Mouse (Mus musculus) MEL (cell line): ENCODE measurements at regions not wholly inside any gene's neighbourhood (a gene's known extent, or its start where the extent isn't known, plus 50 kb on each side); places are given as distances from the start of the nearest gene placed in this dataset.

ENCODE experiments used
- DNase-seq: peaks from one replicate; pipeline ENCODE4 v3.0.0; 2011; ENCODE audit warnings: low read depth, low spot score
- H3K27ac ChIP-seq: 2 replicates; pipeline ENCODE4 v1.5.1; 2012; ENCODE audit warnings: low read depth, mild to moderate bottlenecking, control low read depth, low read length, moderate library complexity; ENCODE audit not compliant: control insufficient read depth
- H3K27me3 ChIP-seq, 2 experiments: fragments of 150-350 bp in 1 of 2; sonication (generic) in 1 of 2; 2 replicates each; pipeline ENCODE4 v1.6.1; 2012; ENCODE audit warnings: low read length in 2 of 2, mild to moderate bottlenecking in 2 of 2, improper control_type of control experiment in 1 of 2, moderate library complexity in 1 of 2; ENCODE audit not compliant: insufficient read depth in 2 of 2, control insufficient read depth in 1 of 2
- H3K36me3 ChIP-seq, 2 experiments: 2 replicates each; pipeline ENCODE4 v1.6.1; 2012 to 2014; ENCODE audit warnings: low read length in 2 of 2, improper control_type of control experiment in 1 of 2, inconsistent platforms in 1 of 2, mild to moderate bottlenecking in 1 of 2; ENCODE audit not compliant: insufficient read depth in 2 of 2, control insufficient read depth in 1 of 2
- H3K4me1 ChIP-seq, 2 experiments: fragments of 150-350 bp in 1 of 2; sonication (generic) in 1 of 2; 2 replicates each; pipeline ENCODE4 v1.6.1; 2012; ENCODE audit warnings: low read length in 2 of 2, improper control_type of control experiment in 1 of 2, mild to moderate bottlenecking in 1 of 2; ENCODE audit not compliant: insufficient read depth in 2 of 2, control insufficient read depth in 1 of 2
- H3K4me3 ChIP-seq, 2 experiments: fragments of 150-350 bp in 1 of 2; sonication (generic) in 1 of 2; 2 replicates each; pipeline ENCODE4 v1.5.1; 2012; ENCODE audit warnings: low read depth in 2 of 2, low read length in 2 of 2, mild to moderate bottlenecking in 2 of 2, moderate library complexity in 2 of 2, control low read depth in 1 of 2, improper control_type of control experiment in 1 of 2; ENCODE audit not compliant: control insufficient read depth in 1 of 2, insufficient read depth in 1 of 2
- H3K79me2 ChIP-seq: 2 replicates; pipeline ENCODE4 v1.6.1; 2012; ENCODE audit warnings: mild to moderate bottlenecking, low read length, moderate library complexity; ENCODE audit not compliant: control insufficient read depth, poor library complexity, insufficient read depth
- H3K9ac ChIP-seq: 2 replicates; pipeline ENCODE4 v1.6.1; 2012; ENCODE audit warnings: low read depth, mild to moderate bottlenecking, control low read depth, low read length, moderate library complexity; ENCODE audit not compliant: control insufficient read depth, poor library complexity, severe bottlenecking
- H3K9me3 ChIP-seq: fragments of 150-350 bp; sonication (generic); replicated peaks from 2 replicates; pipeline ENCODE4 v1.6.1; 2012; ENCODE audit warnings: mild to moderate bottlenecking, low read length, improper control_type of control experiment, moderate library complexity; ENCODE audit not compliant: insufficient read depth
- CHD2 ChIP-seq: IDR thresholded peaks from 2 replicates; pipeline ENCODE4 v1.6.1; 2011; ENCODE audit warnings: low read length, improper control_type of control experiment
- CTCF ChIP-seq, 3 experiments: IDR thresholded peaks in 2 of 3; conservative IDR thresholded peaks in 1 of 3; 2 replicates each; pipeline ENCODE4 v1.5.1; 2011 to 2012; ENCODE audit warnings: low read length in 3 of 3, low read depth in 2 of 3, mild to moderate bottlenecking in 2 of 3, improper control_type of control experiment in 1 of 3, inconsistent platforms in 1 of 3, mixed read lengths in 1 of 3, moderate library complexity in 1 of 3; ENCODE audit not compliant: control insufficient read depth in 1 of 3, insufficient read depth in 1 of 3, poor library complexity in 1 of 3, severe bottlenecking in 1 of 3
- EP300 ChIP-seq, 2 experiments: IDR thresholded peaks; 2 replicates each; pipeline ENCODE4 v1.6.1; 2011; ENCODE audit warnings: improper control_type of control experiment in 2 of 2, low read length in 2 of 2, low read depth in 1 of 2, mild to moderate bottlenecking in 1 of 2
- ETS1 ChIP-seq: IDR thresholded peaks from 2 replicates; pipeline ENCODE4 v1.6.1; 2012; ENCODE audit warnings: low read depth, mild to moderate bottlenecking, inconsistent platforms, low read length, improper control_type of control experiment, moderate library complexity
- GABPA ChIP-seq: IDR thresholded peaks from 2 replicates; pipeline ENCODE4 v1.6.1; 2012; ENCODE audit warnings: low read depth, mild to moderate bottlenecking, inconsistent platforms, low read length, improper control_type of control experiment, moderate library complexity
- GATA1 ChIP-seq: IDR thresholded peaks from 2 replicates; pipeline ENCODE4 v1.6.1; 2011; ENCODE audit warnings: low read depth, low read length, improper control_type of control experiment
- HCFC1 ChIP-seq: IDR thresholded peaks from 2 replicates; pipeline ENCODE4 v1.6.1; 2012; ENCODE audit warnings: low read depth, mild to moderate bottlenecking, inconsistent platforms, low read length, improper control_type of control experiment, moderate library complexity
- JUND ChIP-seq: IDR thresholded peaks from 2 replicates; pipeline ENCODE4 v1.6.1; 2011; ENCODE audit warnings: low read depth, mild to moderate bottlenecking, improper control_type of control experiment, low read length
- MAX ChIP-seq: IDR thresholded peaks from 2 replicates; pipeline ENCODE4 v1.6.1; 2011; ENCODE audit warnings: low read length, improper control_type of control experiment
- MAZ ChIP-seq: IDR thresholded peaks from 2 replicates; pipeline ENCODE4 v1.6.1; 2012; ENCODE audit warnings: low read depth, mild to moderate bottlenecking, inconsistent platforms, low read length, improper control_type of control experiment
- MEF2A ChIP-seq: IDR thresholded peaks from 2 replicates; pipeline ENCODE4 v1.6.1; 2014; ENCODE audit warnings: low read depth, mild to moderate bottlenecking, inconsistent platforms, low read length, improper control_type of control experiment; ENCODE audit not compliant: poor library complexity, insufficient replicate concordance, severe bottlenecking; ENCODE audit errors: extremely low read depth
- MYB ChIP-seq: IDR thresholded peaks from 2 replicates; pipeline ENCODE4 v1.6.1; 2011; ENCODE audit warnings: mild to moderate bottlenecking, low read depth, low read length, improper control_type of control experiment
- MYC ChIP-seq: IDR thresholded peaks from 2 replicates; pipeline ENCODE4 v1.6.1; 2011; ENCODE audit warnings: low read depth, mild to moderate bottlenecking, low read length, improper control_type of control experiment, moderate library complexity
- NRF1 ChIP-seq: IDR thresholded peaks from 2 replicates; pipeline ENCODE4 v1.6.1; 2014; ENCODE audit warnings: low read depth, mild to moderate bottlenecking, inconsistent platforms, low read length, improper control_type of control experiment, moderate library complexity; ENCODE audit not compliant: poor library complexity, insufficient read depth, severe bottlenecking
- POLR2AphosphoS2 ChIP-seq: IDR thresholded peaks from 2 replicates; pipeline ENCODE4 v1.6.1; 2011; ENCODE audit warnings: low read length, improper control_type of control experiment
- POLR2AphosphoS5 ChIP-seq: IDR thresholded peaks from 2 replicates; pipeline ENCODE4 v1.6.1; 2012; ENCODE audit warnings: low read depth, borderline replicate concordance, mild to moderate bottlenecking, inconsistent platforms, low read length, moderate library complexity, mixed read lengths
- SIN3A ChIP-seq: IDR thresholded peaks from 2 replicates; pipeline ENCODE4 v1.6.1; 2012; ENCODE audit warnings: low read length, improper control_type of control experiment, inconsistent platforms
- SMC3 ChIP-seq: IDR thresholded peaks from 2 replicates; pipeline ENCODE4 v1.6.1; 2011; ENCODE audit warnings: low read depth, low read length, improper control_type of control experiment
- TBP ChIP-seq: IDR thresholded peaks from 2 replicates; pipeline ENCODE4 v1.8.0; 2011; ENCODE audit warnings: low read depth, low read length, improper control_type of control experiment
- UBTF ChIP-seq: IDR thresholded peaks from 2 replicates; pipeline ENCODE4 v1.6.1; 2012; ENCODE audit warnings: low read depth, mild to moderate bottlenecking, inconsistent platforms, low read length, improper control_type of control experiment, moderate library complexity, borderline replicate concordance; ENCODE audit not compliant: insufficient read depth
- USF2 ChIP-seq, 2 experiments: IDR thresholded peaks; 2 replicates each; pipeline ENCODE4 v1.6.1; 2011 to 2012; ENCODE audit warnings: improper control_type of control experiment in 2 of 2, low read length in 2 of 2, borderline replicate concordance in 1 of 2, inconsistent platforms in 1 of 2, low read depth in 1 of 2, mild to moderate bottlenecking in 1 of 2; ENCODE audit not compliant: insufficient read depth in 1 of 2
- ZC3H11A ChIP-seq: IDR thresholded peaks from 2 replicates; pipeline ENCODE4 v1.6.1; 2012; ENCODE audit warnings: low read depth, mild to moderate bottlenecking, inconsistent platforms, low read length, improper control_type of control experiment
- ZKSCAN1 ChIP-seq: IDR thresholded peaks from 2 replicates; pipeline ENCODE4 v1.6.1; 2012; ENCODE audit warnings: low read depth, mild to moderate bottlenecking, inconsistent platforms, low read length, improper control_type of control experiment, moderate library complexity
- ZMIZ1 ChIP-seq: IDR thresholded peaks from 2 replicates; pipeline ENCODE4 v1.6.1; 2012; ENCODE audit warnings: low read depth, mild to moderate bottlenecking, inconsistent platforms, low read length, improper control_type of control experiment, moderate library complexity
- ZNF384 ChIP-seq: IDR thresholded peaks from 2 replicates; pipeline ENCODE4 v1.6.1; 2012; ENCODE audit warnings: low read depth, mild to moderate bottlenecking, inconsistent platforms, low read length, improper control_type of control experiment

- no peaks in the 10 kb centered on the region for H3K27me3 ChIP-seq
- H3K9ac ChIP-seq, result no peak overlapping the region
- no peaks in the 10 kb centered on the region for H3K4me1 ChIP-seq
- H3K79me2 ChIP-seq, result no peaks in the 10 kb centered on the region
- H3K9me3 ChIP-seq, result no peaks in the 10 kb centered on the region
- no peaks in the 10 kb centered on the region for H3K36me3 ChIP-seq
- TF ChIP-seq CTCF (IDR thresholded peaks at IDR 0.05 in 2 of 3, conservative IDR thresholded peaks at IDR 0.05 in 1 of 3; ENCODE audit: control insufficient read depth in 1 of 3, insufficient read depth in 1 of 3, low read depth in 2 of 3, low read length in 3 of 3, poor library complexity in 1 of 3, severe bottlenecking in 1 of 3) (no peak), ZKSCAN1 (no peak), GABPA (no peak), ETS1 (no peak), SIN3A (no peak), HCFC1 (no peak)
- no peak for DNase-seq
- H3K27ac ChIP-seq, result no peak overlapping the region
- no peak overlapping the region for H3K4me3 ChIP-seq
Observed at GRCm38 (mm10) chr15:69632306-69632705, 3131.6 kb upstream of the Lrrc6 start.

DNA sequence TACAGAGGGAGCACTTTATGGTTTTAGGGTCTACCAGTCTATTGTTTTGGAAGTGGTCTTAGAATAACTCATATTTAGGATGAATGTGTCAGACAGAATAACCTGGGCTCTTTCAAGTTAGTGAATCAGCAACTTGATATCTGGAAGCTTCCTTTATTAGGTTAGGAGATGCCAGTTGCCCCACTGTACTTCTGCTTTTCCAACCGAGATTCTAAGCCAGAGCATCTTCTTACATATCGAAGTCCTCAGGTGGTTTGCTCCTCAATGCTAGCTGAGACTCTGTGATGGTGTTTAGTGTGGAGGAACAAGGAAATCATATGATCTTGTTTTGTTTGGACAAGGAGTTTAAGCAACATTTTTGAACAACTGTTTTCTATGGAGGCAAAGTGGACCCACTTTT lies 3117.3 kb upstream of the Lrrc6 start:
- TF ChIP-seq SMC3 (no peak), MEF2A (no peak), CHD2 (no peak), ZNF384 (no peak), MAZ (no peak), MAX (no peak), POLR2AphosphoS2 (no peak), MYB (no peak)
- Histone ChIP-seq H3K36me3 (no peaks in the 10 kb centered on the region), H3K4me3 (no peak overlapping the region)

DNA sequence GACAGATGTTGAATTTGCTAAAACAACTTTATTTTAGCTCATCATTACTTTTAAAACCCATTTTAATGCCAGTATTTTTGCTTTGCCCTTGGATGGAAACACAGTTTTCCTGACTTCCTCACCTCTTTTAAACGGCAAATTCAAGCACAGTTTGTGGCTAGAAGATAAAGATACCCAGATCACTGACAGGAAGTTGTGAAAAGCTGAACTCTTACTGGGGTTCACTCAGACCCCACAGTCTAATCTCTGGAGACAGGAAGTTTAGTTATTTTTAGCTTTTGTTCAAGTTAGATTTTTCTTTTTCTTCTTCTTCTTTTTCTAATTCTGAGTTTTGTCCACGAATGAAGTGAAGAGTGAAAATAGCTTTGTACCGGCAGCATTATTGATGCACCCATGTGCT lies 3113.3 kb upstream of the Lrrc6 start:
- H3K9me3 ChIP-seq, result no peaks in the 10 kb centered on the region
- DNase-seq, result peak; percentile 6
- H3K9ac ChIP-seq, result no peak overlapping the region
- no peaks in the 10 kb centered on the region for H3K27me3 ChIP-seq
- TF ChIP-seq ZC3H11A (no peak), ZKSCAN1 (no peak), MYC (no peak), ZMIZ1 (no peak), SIN3A (no peak), UBTF (no peak), MYB (no peak), USF2 (IDR thresholded peaks at IDR 0.05; ENCODE audit: borderline replicate concordance in 1 of 2, insufficient read depth in 1 of 2, low read depth in 1 of 2, low read length in 2 of 2) (no peak), GATA1 (no peak), TBP (no peak), POLR2AphosphoS5 (no peak), SMC3 (no peak), CTCF (IDR thresholded peaks at IDR 0.05 in 2 of 3, conservative IDR thresholded peaks at IDR 0.05 in 1 of 3; ENCODE audit: control insufficient read depth in 1 of 3, insufficient read depth in 1 of 3, low read depth in 2 of 3, low read length in 3 of 3, poor library complexity in 1 of 3, severe bottlenecking in 1 of 3) (no peak), NRF1 (no peak), MAZ (no peak), JUND (no peak), EP300 (IDR thresholded peaks at IDR 0.05; ENCODE audit: low read depth in 1 of 2, low read length in 2 of 2) (no peak)
- no peak overlapping the region for H3K4me3 ChIP-seq
- no peaks in the 10 kb centered on the region for H3K4me1 ChIP-seq
- H3K79me2 ChIP-seq, result no peaks in the 10 kb centered on the region
- H3K27ac ChIP-seq, result no peak overlapping the region
- no peaks in the 10 kb centered on the region for H3K36me3 ChIP-seq

More for the DNA sequence above, 3117.3 kb upstream of the Lrrc6 start:
- Histone ChIP-seq H3K9ac (no peak overlapping the region), H3K27me3 (no peaks in the 10 kb centered on the region), H3K4me1 (no peaks in the 10 kb centered on the region), H3K9me3 (no peaks in the 10 kb centered on the region), H3K27ac (no peak overlapping the region), H3K79me2 (no peaks in the 10 kb centered on the region)
- DNase-seq, result no peak
